Mouse (Mus musculus) thymus, postnatal 10 days (tissue): ENCODE measurements around the gene Hspa4l.

Experiments used
- DNase-seq, 2 experiments: peaks; one replicate each; pipeline ENCODE4 v3.0.0; 2021; ENCODE audit warnings: low spot score in 2 of 2

The Hspa4l gene

GRCm38 (mm10) chr3:40744024-40744835 is at the start of gene Hspa4l:
Gene Hspa4l, plus strand, starts transcription at chr3:40744495.
- no peak for DNase-seq

GRCm38 (mm10) chr3:40695162-40695561 is 49.1 kb upstream of the Hspa4l start:
- no peak for DNase-seq

- DNase-seq = no peak
These were observed 45.5 kb upstream of the Hspa4l start for GRCm38 (mm10) chr3:40698834-40699233.

GRCm38 (mm10) chr3:40704816-40705430 is 39.4 kb upstream of the Hspa4l start:
- no peak for DNase-seq

- DNase-seq = no peak
These were observed 35.6 kb upstream of the Hspa4l start, which contains the start of gene Slc25a31 for GRCm38 (mm10) chr3:40708655-40709054. Gene Slc25a31, plus strand, starts transcription at chr3:40708855.

GRCm38 (mm10) chr3:40716056-40716455 is 28.2 kb upstream of the Hspa4l start:
- DNase-seq = no peak

GRCm38 (mm10) chr3:40719022-40719421 is 25.3 kb upstream of the Hspa4l start:
- DNase-seq = no peak

GRCm38 (mm10) chr3:40738381-40738912 is 5.8 kb upstream of the Hspa4l start:
- no peak for DNase-seq

- peak; percentile 90 to 92 for DNase-seq
These were observed 753 bp downstream of the Hspa4l start for GRCm38 (mm10) chr3:40744836-40745660.

GRCm38 (mm10) chr3:40745661-40746547 is 1.6 kb downstream of the Hspa4l start:
- peak; percentile 79 to 88 for DNase-seq

GRCm38 (mm10) chr3:40760746-40761145 is 16.5 kb downstream of the Hspa4l start:
- no peak for DNase-seq

GRCm38 (mm10) chr3:40761312-40761711 is 17.0 kb downstream of the Hspa4l start:
- no peak for DNase-seq

GRCm38 (mm10) chr3:40793783-40794182 is 49.5 kb downstream of the Hspa4l start:
- DNase-seq = no peak

- no peak for DNase-seq
These were observed 53.8 kb downstream of the Hspa4l start for GRCm38 (mm10) chr3:40798054-40798453.

GRCm38 (mm10) chr3:40798500-40798899 is 54.2 kb downstream of the Hspa4l start:
- DNase-seq = peak; percentile 32 to 56

GRCm38 (mm10) chr3:40799530-40800372 is 55.5 kb downstream of the Hspa4l start, which contains the start of gene Plk4:
Gene Plk4, plus strand, starts transcription at chr3:40800019.
- peak; percentile 92 to 96 for DNase-seq

GRCm38 (mm10) chr3:40800373-40800823 is 56.1 kb downstream of the Hspa4l start:
- DNase-seq = peak; percentile 54 to 61

- no peak for DNase-seq
These were observed 62.6 kb downstream of the Hspa4l start for GRCm38 (mm10) chr3:40806871-40807270.

- DNase-seq = no peak
These were observed 64.4 kb downstream of the Hspa4l start for GRCm38 (mm10) chr3:40808686-40809085.

GRCm38 (mm10) chr3:40809894-40810293 is 65.6 kb downstream of the Hspa4l start:
- no peak for DNase-seq
